Mouse (Mus musculus): ENCODE measurements at regions not wholly inside any gene's neighbourhood (a gene's known extent, or its start where the extent isn't known, plus 50 kb on each side); places are given as distances from the start of the nearest gene placed in this dataset.

GRCm38 (mm10) chr19:59395739-59396138 lies 50.2 kb upstream of the Pdzd8 start:
- H3K36me3 ChIP-seq (replicated peaks), result no peaks in the 10 kb centered on the region
- no peaks in the 10 kb centered on the region for H3K9me3 ChIP-seq
- H3K27me3 ChIP-seq (replicated peaks; ENCODE audit: low read depth, poor library complexity, severe bottlenecking), result peaks cover 76% of the 10 kb centered on the region
- DNase-seq (ENCODE audit: low spot score), result no peak
- H3K4me1 ChIP-seq, result peaks cover 20% of the 10 kb centered on the region
- WGBS, result 79% methylated on average over 9 of the region's 9 CpGs
- H3K27ac ChIP-seq (replicated peaks), result no peak overlapping the region
- H3K4me3 ChIP-seq, result no peak overlapping the region

GRCm38 (mm10) chr19:59396506-59396905 lies 50.9 kb upstream of the Pdzd8 start:
- 88% methylated on average over 3 of the region's 3 CpGs for WGBS
- no peaks in the 10 kb centered on the region for H3K36me3 ChIP-seq (replicated peaks)
- H3K27me3 ChIP-seq (replicated peaks; ENCODE audit: low read depth, poor library complexity, severe bottlenecking), result peaks cover 78% of the 10 kb centered on the region
- DNase-seq (ENCODE audit: low spot score), result no peak
- no peaks in the 10 kb centered on the region for H3K9me3 ChIP-seq
- H3K4me1 ChIP-seq, result peaks cover 20% of the 10 kb centered on the region
- H3K27ac ChIP-seq (replicated peaks), result no peak overlapping the region
- no peak overlapping the region for H3K4me3 ChIP-seq

GRCm38 (mm10) chr19:59399849-59400585 lies 54.4 kb upstream of the Pdzd8 start:
- peaks cover 70% of the 10 kb centered on the region for H3K27me3 ChIP-seq (replicated peaks; ENCODE audit: low read depth, poor library complexity, severe bottlenecking)
- no peak overlapping the region for H3K27ac ChIP-seq (replicated peaks)
- H3K9me3 ChIP-seq, result no peaks in the 10 kb centered on the region
- peaks cover 12% of the 10 kb centered on the region for H3K4me1 ChIP-seq
- WGBS, result 23% methylated on average over 11 of the region's 11 CpGs
- DNase-seq (ENCODE audit: low spot score), result no peak
- H3K4me3 ChIP-seq, result no peak overlapping the region
- H3K36me3 ChIP-seq (replicated peaks), result no peaks in the 10 kb centered on the region

GRCm38 (mm10) chr19:59401304-59401703 lies 55.7 kb upstream of the Pdzd8 start:
- peaks cover 12% of the 10 kb centered on the region for H3K4me1 ChIP-seq
- H3K27me3 ChIP-seq (replicated peaks; ENCODE audit: low read depth, poor library complexity, severe bottlenecking), result peaks cover 58% of the 10 kb centered on the region
- DNase-seq (ENCODE audit: low spot score), result no peak
- WGBS, result 79% methylated on average over 3 of the region's 3 CpGs
- no peak overlapping the region for H3K4me3 ChIP-seq
- no peaks in the 10 kb centered on the region for H3K9me3 ChIP-seq
- no peaks in the 10 kb centered on the region for H3K36me3 ChIP-seq (replicated peaks)
- no peak overlapping the region for H3K27ac ChIP-seq (replicated peaks)

GRCm38 (mm10) chr19:59402097-59402496 lies 56.1 kb upstream of the Emx2 start:
- Histone ChIP-seq H3K9me3 (no peaks in the 10 kb centered on the region), H3K36me3 (replicated peaks) (no peaks in the 10 kb centered on the region), H3K4me3 (no peak overlapping the region), H3K27me3 (replicated peaks; ENCODE audit: low read depth, poor library complexity, severe bottlenecking) (peaks cover 50% of the 10 kb centered on the region), H3K27ac (replicated peaks) (no peak overlapping the region), H3K4me1 (peaks cover 12% of the 10 kb centered on the region)
- WGBS, result 94% methylated on average over 4 of the region's 4 CpGs
- no peak for DNase-seq (ENCODE audit: low spot score)

- Histone ChIP-seq H3K27me3 (replicated peaks; ENCODE audit: low read depth, poor library complexity, severe bottlenecking) (peaks cover 43% of the 10 kb centered on the region), H3K4me1 (peaks cover 12% of the 10 kb centered on the region)
Measured at GRCm38 (mm10) chr19:59404082-59404481, 54.1 kb upstream of the Emx2 start.

GRCm38 (mm10) chr19:59404766-59405165 lies 53.4 kb upstream of the Emx2 start:
- DNase-seq (ENCODE audit: low spot score), result no peak
- Histone ChIP-seq H3K9me3 (no peaks in the 10 kb centered on the region), H3K4me3 (no peak overlapping the region), H3K27ac (replicated peaks) (no peak overlapping the region), H3K36me3 (replicated peaks) (no peaks in the 10 kb centered on the region), H3K4me1 (peaks cover 6% of the 10 kb centered on the region), H3K27me3 (replicated peaks; ENCODE audit: low read depth, poor library complexity, severe bottlenecking) (peaks cover 36% of the 10 kb centered on the region)
- WGBS, result 68% methylated on average over 1 of the region's 1 CpGs

More at GRCm38 (mm10) chr19:59404082-59404481, 54.1 kb upstream of the Emx2 start:
- H3K4me3 ChIP-seq, result no peak overlapping the region
- H3K9me3 ChIP-seq, result no peaks in the 10 kb centered on the region
- DNase-seq (ENCODE audit: low spot score), result no peak
- H3K27ac ChIP-seq (replicated peaks), result no peak overlapping the region
- H3K36me3 ChIP-seq (replicated peaks), result no peaks in the 10 kb centered on the region
- WGBS, result 97% methylated on average over 2 of the region's 2 CpGs

GRCm38 (mm10) chr19:59405616-59406015 lies 52.6 kb upstream of the Emx2 start:
- Histone ChIP-seq H3K27ac (replicated peaks) (no peak overlapping the region), H3K4me3 (no peak overlapping the region), H3K4me1 (no peaks in the 10 kb centered on the region), H3K36me3 (replicated peaks) (no peaks in the 10 kb centered on the region), H3K9me3 (no peaks in the 10 kb centered on the region), H3K27me3 (replicated peaks; ENCODE audit: low read depth, poor library complexity, severe bottlenecking) (peaks cover 27% of the 10 kb centered on the region)
- no peak for DNase-seq (ENCODE audit: low spot score)
- 90% methylated on average over 5 of the region's 5 CpGs for WGBS

GRCm38 (mm10) chr19:59408094-59408493 lies 50.1 kb upstream of the Emx2 start:
- 79% methylated on average over 2 of the region's 2 CpGs for WGBS

More at GRCm38 (mm10) chr19:59408094-59408493, 50.1 kb upstream of the Emx2 start:
- H3K27ac ChIP-seq (replicated peaks), result no peak overlapping the region
- H3K4me3 ChIP-seq, result no peak overlapping the region
- H3K4me1 ChIP-seq, result no peaks in the 10 kb centered on the region
- no peak for DNase-seq (ENCODE audit: low spot score)
- no peaks in the 10 kb centered on the region for H3K9me3 ChIP-seq
- H3K27me3 ChIP-seq (replicated peaks; ENCODE audit: low read depth, poor library complexity, severe bottlenecking), result 0 out of 2 replicates have a peak, but pooled peaks cover 3% of the 10 kb centered on the region
- no peaks in the 10 kb centered on the region for H3K36me3 ChIP-seq (replicated peaks)
